Mouse (Mus musculus) spleen, adult 2 months (tissue): ENCODE data around the gene Diablo. TPM values are rescaled to one million over a fixed set of nuclear protein-coding genes. Genes with fewer than 3 reads are reported as not detected.

ENCODE experiments used
- DNase-seq, 2 experiments: peaks; one replicate each; pipeline versions ENCODE4 v3.0.0 to v3.0.0-alpha.2; 2012 to 2021; ENCODE audit warnings: low spot score in 2 of 2, low read depth in 1 of 2
- H3K27ac ChIP-seq: fragments of 200-500 bp; 2 replicates; pipeline ENCODE4 v1.5.1; 2012; ENCODE audit warnings: low read length, inconsistent platforms; ENCODE audit not compliant: insufficient read depth
- H3K27me3 ChIP-seq: fragments of 200-500 bp; 2 replicates; pipeline ENCODE4 v1.6.1; 2012; ENCODE audit warnings: mild to moderate bottlenecking, moderate library complexity, low read length, inconsistent platforms; ENCODE audit not compliant: control insufficient read depth, insufficient read depth
- H3K36me3 ChIP-seq: fragments of 200-500 bp; 2 replicates; pipeline ENCODE4 v1.6.1; 2012; ENCODE audit warnings: mild to moderate bottlenecking, low read length, inconsistent platforms; ENCODE audit not compliant: control insufficient read depth, insufficient read depth
- H3K4me1 ChIP-seq: fragments of 200-500 bp; 2 replicates; pipeline ENCODE4 v1.6.1; 2011; ENCODE audit warnings: inconsistent platforms; ENCODE audit not compliant: control insufficient read depth, insufficient read depth, insufficient read length
- H3K4me3 ChIP-seq: fragments of 200-500 bp; 2 replicates; pipeline ENCODE4 v1.5.1; 2011; ENCODE audit warnings: mild to moderate bottlenecking, inconsistent platforms; ENCODE audit not compliant: insufficient read depth, insufficient read length; ENCODE audit errors: extremely low read depth
- CTCF ChIP-seq: fragments of 200-500 bp; IDR thresholded peaks from 2 replicates; pipeline ENCODE4 v1.5.1; 2011; ENCODE audit warnings: mild to moderate bottlenecking, inconsistent platforms; ENCODE audit not compliant: insufficient read depth, insufficient read length, insufficient replicate concordance; ENCODE audit errors: extremely low read depth
- POLR2A ChIP-seq: fragments of 200-500 bp; IDR thresholded peaks from 2 replicates; pipeline ENCODE4 v1.6.1; 2011; ENCODE audit warnings: low read depth, low read length, inconsistent platforms
- WGBS: fragments of 180-500 bp; shearing (Covaris S2); methylation state at CpG from one replicate; pipeline ENCODE4 v1.1.7; 2018; 5-methylcytosine and 5-hydroxymethylcytosine counted together
- polyA plus RNA-seq: library from polyadenylated mRNA; depleted of rRNA; stranded (reverse); fragments of >200 nt; gene quantifications from 2 replicates; pipeline ENCODE4 v1.2.3, GENCODE M21; 2012; rRNA removed

Gene Diablo
- polyA plus RNA-seq, 1 experiment = 37.6 TPM

DNA sequence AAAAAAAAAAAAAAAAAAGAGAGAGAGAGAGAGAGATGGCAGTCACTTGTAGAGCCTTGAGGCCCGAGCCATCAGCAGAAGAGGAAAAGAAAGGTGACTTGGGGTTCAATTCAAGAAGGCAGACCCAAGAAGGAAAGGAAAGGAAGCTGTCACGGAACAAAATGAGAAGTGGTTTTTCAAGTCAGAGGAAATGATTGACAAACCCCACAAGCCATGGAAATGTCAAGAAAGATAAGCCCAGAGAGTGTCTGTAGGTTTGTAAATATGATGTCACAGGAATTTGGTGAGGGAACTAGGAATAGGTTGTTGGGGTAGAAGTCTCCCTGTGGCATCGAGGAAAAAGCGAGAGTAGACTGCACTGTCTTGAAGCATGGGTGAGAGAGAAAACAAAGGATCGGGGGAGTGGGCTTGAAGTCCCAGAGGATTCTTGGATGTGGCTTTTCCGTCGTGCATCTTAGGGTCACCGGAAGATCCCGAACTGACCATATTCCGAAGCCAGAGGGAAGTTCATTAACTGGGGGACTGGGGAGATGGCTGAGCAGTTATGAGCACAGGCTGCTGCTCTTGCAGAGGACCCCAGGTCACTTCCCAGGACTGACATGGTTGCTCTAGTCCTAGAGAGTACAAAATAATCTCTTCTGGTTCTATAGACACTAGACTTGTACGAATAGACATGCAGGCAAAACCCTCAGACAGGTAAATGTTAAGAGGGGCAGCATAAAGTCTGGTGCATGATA is 36.1 kb downstream of the Diablo start:
- DNase-seq = no peak
- WGBS = 56% methylated on average over 11 of the region's 11 CpGs
- Histone ChIP-seq H3K4me1 (no peaks in the 10 kb centered on the region), H3K27me3 (no peaks in the 10 kb centered on the region), H3K4me3 (no peak overlapping the region), H3K36me3 (no peaks in the 10 kb centered on the region), H3K27ac (no peak overlapping the region)
- TF ChIP-seq CTCF (no peak), POLR2A (no peak)

DNA sequence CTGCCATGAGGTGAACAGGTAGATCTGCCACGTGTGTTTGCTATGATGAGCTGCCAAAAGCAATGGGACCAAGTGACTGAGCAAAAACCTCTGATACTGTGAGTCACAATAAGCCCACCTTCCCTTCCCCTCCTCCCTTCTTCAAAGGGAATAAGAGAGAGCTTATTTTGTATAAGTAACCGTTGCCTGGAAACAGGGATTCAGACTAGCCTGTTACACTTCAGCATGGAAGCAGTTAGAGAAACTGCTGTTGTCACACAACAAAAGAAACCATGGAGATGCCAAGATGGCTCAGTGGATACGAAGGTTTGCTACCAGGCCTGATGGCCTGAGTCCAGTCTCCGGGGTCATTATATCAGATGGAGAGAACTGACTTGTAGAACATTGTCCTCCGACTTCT is 50.2 kb downstream of the Diablo start:
- WGBS = 87% methylated on average over 5 of the region's 5 CpGs
- no peaks in the 10 kb centered on the region for H3K27me3 ChIP-seq
- no peak overlapping the region for H3K4me3 ChIP-seq
- no peak for DNase-seq
- H3K36me3 ChIP-seq = no peaks in the 10 kb centered on the region
- no peak overlapping the region for H3K27ac ChIP-seq
- TF ChIP-seq POLR2A (no peak), CTCF (no peak)
- H3K4me1 ChIP-seq = peaks cover 3% of the 10 kb centered on the region; the same call in 1 of the 2 replicates

DNA sequence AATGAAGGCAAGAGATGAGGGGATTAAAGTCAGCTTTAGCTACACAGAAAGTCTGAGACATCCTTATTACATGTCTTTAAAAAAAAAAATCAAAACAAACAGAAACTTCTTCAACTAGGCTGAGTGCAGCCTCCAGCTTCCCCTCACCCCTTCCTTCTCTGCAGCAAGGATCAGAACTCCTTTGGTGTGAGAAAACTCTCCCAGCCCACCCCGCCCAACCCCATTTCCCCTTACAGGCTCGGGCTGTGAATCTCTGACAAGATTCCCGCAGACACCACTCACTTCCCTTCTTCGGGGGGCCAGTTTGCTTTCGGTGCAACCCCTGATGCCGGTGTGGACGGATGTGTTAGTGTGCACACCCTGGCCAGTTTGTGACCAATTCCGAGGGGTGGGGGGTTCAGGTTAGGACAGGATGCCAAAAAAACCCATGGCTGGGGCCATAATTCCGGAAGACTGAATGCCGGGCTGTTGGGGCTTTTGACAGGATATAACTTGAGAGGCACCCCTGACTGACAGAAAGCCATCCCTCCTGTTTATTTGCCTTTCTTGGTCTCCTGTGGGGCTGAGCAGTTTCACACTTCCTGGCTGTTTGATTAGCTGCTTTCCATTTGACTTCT is 53.1 kb downstream of the Diablo start:
- Histone ChIP-seq H3K36me3 (no peaks in the 10 kb centered on the region), H3K4me1 (peaks cover 3% of the 10 kb centered on the region; the same call in 1 of the 2 replicates), H3K27ac (no peak overlapping the region), H3K27me3 (no peaks in the 10 kb centered on the region), H3K4me3 (peak overlapping the region; percentile 29; the same call in 1 of the 2 replicates)
- TF ChIP-seq CTCF = no peak
- no peak for TF ChIP-seq POLR2A
- WGBS = 2% methylated on average over 10 of the region's 10 CpGs
- no peak for DNase-seq

DNA sequence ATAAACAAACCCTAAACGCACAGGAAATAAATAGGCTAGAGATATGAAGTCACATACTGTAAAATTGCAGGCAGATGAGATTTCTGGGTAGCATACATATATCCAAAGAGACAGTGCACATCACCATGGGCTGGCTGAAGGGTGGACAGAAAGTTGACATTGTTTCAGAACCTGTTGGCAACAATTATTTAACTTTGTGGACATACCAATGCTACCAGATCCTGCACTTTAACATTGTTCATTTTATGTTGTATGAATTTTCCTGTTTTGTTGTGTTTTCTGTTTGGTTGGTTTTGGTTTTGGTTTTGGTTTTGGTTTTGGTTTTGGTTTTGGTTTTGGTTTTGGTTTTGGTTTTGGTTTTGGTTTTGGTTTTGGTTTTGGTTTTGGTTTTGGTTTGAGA is 59.3 kb downstream of the Diablo start:
- no peak for TF ChIP-seq CTCF
- TF ChIP-seq POLR2A = no peak
- no peak overlapping the region for H3K27ac ChIP-seq
- H3K4me3 ChIP-seq = no peak overlapping the region
- H3K27me3 ChIP-seq = no peaks in the 10 kb centered on the region
- no peaks in the 10 kb centered on the region for H3K36me3 ChIP-seq
- no peak for DNase-seq
- no peaks in the 10 kb centered on the region; the same call in 1 of the 2 replicates for H3K4me1 ChIP-seq
- 89% methylated on average over 1 of the region's 1 CpGs for WGBS

DNA sequence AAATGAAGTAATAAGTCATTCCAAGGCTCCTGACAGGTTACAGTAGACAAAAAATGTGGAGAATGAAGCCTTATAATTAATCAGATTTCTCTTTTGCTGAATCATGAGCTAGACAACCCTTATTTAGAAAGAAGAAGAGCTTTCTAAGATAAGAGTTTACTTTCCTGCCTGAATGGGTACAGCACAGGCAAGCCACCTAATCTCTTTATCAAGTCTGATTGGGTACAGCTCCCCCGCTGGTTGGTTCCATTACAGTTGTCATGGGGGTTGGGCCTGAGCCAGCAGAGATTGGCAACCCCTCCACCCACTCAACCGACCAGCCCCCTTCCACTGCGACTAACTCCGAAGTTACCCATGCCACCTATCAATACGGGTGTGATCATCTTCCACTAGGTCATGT is 62.6 kb downstream of the Diablo start:
- no peak overlapping the region for H3K4me3 ChIP-seq
- no peaks in the 10 kb centered on the region; the same call in 1 of the 2 replicates for H3K36me3 ChIP-seq
- TF ChIP-seq POLR2A = no peak
- no peak overlapping the region for H3K27ac ChIP-seq
- WGBS = 76% methylated on average over 5 of the region's 5 CpGs
- no peaks in the 10 kb centered on the region for H3K27me3 ChIP-seq
- no peak for DNase-seq
- H3K4me1 ChIP-seq = no peaks in the 10 kb centered on the region; the same call in 1 of the 2 replicates

Other genes starting within 250 kb of the Diablo start
- gene Bcl7a, start 180.3 kb downstream of the Diablo start, polyA plus RNA-seq = 12.4 and 12.8 TPM in 2 replicates
- 87.1 and 113 TPM in 2 replicates for gene Mlxip, start 129.4 kb downstream of the Diablo start, polyA plus RNA-seq
- gene Lrrc43, start 34.9 kb downstream of the Diablo start, polyA plus RNA-seq = not detected in 2 replicates
- gene Il31, start 34.7 kb downstream of the Diablo start, polyA plus RNA-seq = not detected in 2 replicates
- 0.05 TPM in 1 of 2 replicates, not detected in the other for gene B3gnt4, start 13.7 kb downstream of the Diablo start, polyA plus RNA-seq
- 2.4 and 2.9 TPM in 2 replicates for gene Gm49027, start 1.3 kb upstream of the Diablo start, polyA plus RNA-seq
- gene Vps33a, start 48.9 kb upstream of the Diablo start, polyA plus RNA-seq = 11.0 and 12.2 TPM in 2 replicates
- gene Clip1, start 160.4 kb upstream of the Diablo start, polyA plus RNA-seq = 10.8 and 11.4 TPM in 2 replicates
- gene Zcchc8, start 196.9 kb upstream of the Diablo start, polyA plus RNA-seq = 18.8 and 24.4 TPM in 2 replicates
- 9.0 and 11.3 TPM in 2 replicates for gene Rsrc2, start 225.2 kb upstream of the Diablo start, polyA plus RNA-seq
- 1.5 and 2.1 TPM in 2 replicates for gene Kntc1, start 225.5 kb upstream of the Diablo start, polyA plus RNA-seq